Mouse (Mus musculus) heart, adult 2 months (tissue): ENCODE measurements around the gene Chp2. TPM values are rescaled to one million over a fixed set of nuclear protein-coding genes. Genes with fewer than 3 reads are reported as not detected.

Experiments
- DNase-seq, 2 experiments: peaks; one replicate each; pipeline ENCODE4 v3.0.0; 2021
- H3K27ac ChIP-seq: fragments of 200-600 bp; 2 replicates; pipeline ENCODE4 v1.8.1; 2022
- H3K27me3 ChIP-seq: fragments of 200-500 bp; 2 replicates; pipeline ENCODE4 v1.6.1; 2012; ENCODE audit warnings: mild to moderate bottlenecking, low read length, inconsistent platforms, mixed read lengths; ENCODE audit not compliant: control insufficient read depth, insufficient read depth
- H3K36me3 ChIP-seq: fragments of 200-500 bp; 2 replicates; pipeline ENCODE4 v1.6.1; 2012; ENCODE audit warnings: low read length, inconsistent platforms; ENCODE audit not compliant: control insufficient read depth, insufficient read depth
- H3K4me1 ChIP-seq: fragments of 200-500 bp; 2 replicates; pipeline ENCODE4 v1.6.1; 2011; ENCODE audit warnings: low read length; ENCODE audit not compliant: control insufficient read depth, insufficient read depth
- H3K4me3 ChIP-seq: fragments of 200-600 bp; 2 replicates; pipeline ENCODE4 v1.8.1; 2022
- H3K79me2 ChIP-seq: fragments of 200-500 bp; replicated peaks from 2 replicates; pipeline ENCODE4 v1.6.1; 2012; ENCODE audit warnings: mild to moderate bottlenecking, inconsistent platforms, low read length, moderate library complexity, mixed read lengths; ENCODE audit not compliant: control insufficient read depth, insufficient read depth
- H3K9ac ChIP-seq: fragments of 200-500 bp; 2 replicates; pipeline ENCODE4 v1.6.1; 2012; ENCODE audit warnings: low read depth, mild to moderate bottlenecking, control low read depth, inconsistent platforms, low read length, mixed read lengths
- CTCF ChIP-seq: fragments of 200-600 bp; IDR thresholded peaks from 2 replicates; pipeline ENCODE4 v1.8.1; 2022; ENCODE audit warnings: antibody characterized with exemption, mild to moderate bottlenecking, moderate library complexity
- EP300 ChIP-seq: fragments of 200-500 bp; IDR thresholded peaks from 2 replicates; pipeline ENCODE4 v1.6.1; 2011; ENCODE audit warnings: low read depth, low read length, control low read depth; ENCODE audit not compliant: insufficient read depth
- POLR2A ChIP-seq: fragments of 200-500 bp; IDR thresholded peaks from 2 replicates; pipeline ENCODE4 v1.6.1; 2011; ENCODE audit warnings: mild to moderate bottlenecking, low read depth, low read length, control low read depth; ENCODE audit not compliant: insufficient read depth
- WGBS: fragments of 180-500 bp; shearing (Covaris S2); methylation state at CpG from one replicate; pipeline ENCODE4 v1.1.7; 2018; 5-methylcytosine and 5-hydroxymethylcytosine counted together
- intact Hi-C: fragments of 180-260 bp; cut with DNase I; formaldehyde crosslinking; loops from one replicate; pipeline ENCODE4 v1.15.1; 2025
- long read RNA-seq: library from polyadenylated mRNA; stranded (forward); transcript quantifications from one replicate; pipeline ENCODE4 v2.0.0, GENCODE M21; 2021
- polyA plus RNA-seq: library from polyadenylated mRNA; depleted of rRNA; stranded (reverse); fragments of >200 nt; gene quantifications from 2 replicates; pipeline ENCODE4 v1.2.3, GENCODE M21; 2012; rRNA removed
- total RNA-seq, 2 experiments: library from RNA; stranded (reverse); gene quantifications; 2 replicates each; pipeline ENCODE4 v1.2.3; 2021

The Chp2 gene
- 1 to 10 TPM; 2.9 to 3.7 TPM for total RNA-seq
- 2.5 and 3.7 TPM in 2 replicates for polyA plus RNA-seq
- long read RNA-seq, partial matches to known transcripts, result 0 of 4 reads
- long read RNA-seq, other reads (novel, unspliced or antisense), result 0 of 4 reads

- DNase-seq, result peak; percentile 61 to 62
- intact Hi-C loops, result no loop called here
- WGBS, result 12% methylated on average over 20 of the region's 20 CpGs
- Histone ChIP-seq H3K9ac (no peak within 1 kb of the TSS), H3K27ac (no peak within 1 kb of the TSS), H3K36me3 (no peaks in the 10 kb centered on the region), H3K27me3 (peaks cover 2% of the 10 kb centered on the region; the same call in 1 of the 2 replicates), H3K79me2 (no peaks in the 10 kb centered on the region), H3K4me1 (no peaks in the 10 kb centered on the region), H3K4me3 (peak within 1 kb of the TSS; percentile 28; the same call in 1 of the 2 replicates)
- no peak for TF ChIP-seq EP300
- no peak for TF ChIP-seq CTCF
- no peak for TF ChIP-seq POLR2A
These were observed at the start of gene Chp2 for GRCm38 (mm10) chr7:122219315-122219801. Gene Chp2 (plus strand): TSS chr7:122219496.

- H3K27me3 ChIP-seq, result no peaks in the 10 kb centered on the region
- no peak overlapping the region for H3K4me3 ChIP-seq
- H3K4me1 ChIP-seq, result no peaks in the 10 kb centered on the region
- WGBS, result 88% methylated on average over 6 of the region's 6 CpGs
- no peaks in the 10 kb centered on the region for H3K79me2 ChIP-seq
- intact Hi-C loops, result no loop called here
- H3K9ac ChIP-seq, result no peak overlapping the region
- no peaks in the 10 kb centered on the region for H3K36me3 ChIP-seq
- no peak for DNase-seq
- H3K27ac ChIP-seq, result no peak overlapping the region
- TF ChIP-seq POLR2A (no peak), EP300 (no peak), CTCF (no peak)
These were observed 48.6 kb upstream of the Chp2 start for GRCm38 (mm10) chr7:122170705-122171104.

GRCm38 (mm10) chr7:122171613-122172012 is 47.7 kb upstream of the Chp2 start:
- Histone ChIP-seq H3K36me3 (no peaks in the 10 kb centered on the region), H3K79me2 (no peaks in the 10 kb centered on the region), H3K9ac (no peak overlapping the region), H3K4me3 (no peak overlapping the region), H3K27ac (no peak overlapping the region), H3K27me3 (no peaks in the 10 kb centered on the region), H3K4me1 (no peaks in the 10 kb centered on the region)
- DNase-seq, result no peak
- TF ChIP-seq CTCF (no peak), EP300 (no peak), POLR2A (no peak)
- intact Hi-C loops, result no loop called here
- 57% methylated on average over 10 of the region's 10 CpGs for WGBS

GRCm38 (mm10) chr7:122180720-122181119 is 38.6 kb upstream of the Chp2 start:
- TF ChIP-seq EP300, result no peak
- TF ChIP-seq POLR2A, result no peak
- no peak for TF ChIP-seq CTCF
- no peaks in the 10 kb centered on the region for H3K4me1 ChIP-seq
- H3K36me3 ChIP-seq, result no peaks in the 10 kb centered on the region
- no peak overlapping the region for H3K27ac ChIP-seq
- intact Hi-C loops, result no loop called here
- no peak overlapping the region for H3K9ac ChIP-seq
- 88% methylated on average over 7 of the region's 7 CpGs for WGBS
- no peak overlapping the region for H3K4me3 ChIP-seq
- no peak for DNase-seq
- 0 out of 2 replicates have a peak, but pooled peaks cover under 1% of the 10 kb centered on the region for H3K27me3 ChIP-seq
- H3K79me2 ChIP-seq, result no peaks in the 10 kb centered on the region

- WGBS, result 57% methylated on average over 5 of the region's 5 CpGs
- Histone ChIP-seq H3K27me3 (peaks cover 2% of the 10 kb centered on the region; the same call in 1 of the 2 replicates), H3K27ac (no peak overlapping the region), H3K36me3 (no peaks in the 10 kb centered on the region), H3K4me3 (no peak overlapping the region), H3K4me1 (no peaks in the 10 kb centered on the region), H3K79me2 (no peaks in the 10 kb centered on the region), H3K9ac (no peak overlapping the region)
- no peak for TF ChIP-seq EP300
- DNase-seq, result no peak
- intact Hi-C loops, result no loop called here
These were observed 34.7 kb upstream of the Chp2 start for GRCm38 (mm10) chr7:122184569-122184968.

GRCm38 (mm10) chr7:122186043-122186442 is 33.3 kb upstream of the Chp2 start, which contains the start of gene Ern2:
Gene Ern2 (minus strand): TSS chr7:122186207.
- H3K36me3 ChIP-seq, result no peaks in the 10 kb centered on the region
- no peaks in the 10 kb centered on the region for H3K4me1 ChIP-seq
- no peaks in the 10 kb centered on the region for H3K79me2 ChIP-seq
- H3K27me3 ChIP-seq, result peaks cover 2% of the 10 kb centered on the region; the same call in 1 of the 2 replicates
- TF ChIP-seq EP300 (no peak), CTCF (no peak), POLR2A (no peak)
- H3K27ac ChIP-seq, result no peak within 1 kb of the TSS
- intact Hi-C loops, result no loop called here
- H3K4me3 ChIP-seq, result no peak within 1 kb of the TSS
- DNase-seq, result no peak
- no peak within 1 kb of the TSS for H3K9ac ChIP-seq
- WGBS, result 17% methylated on average over 15 of the region's 17 CpGs
